12 mouse cellular contexts compared by ENCODE assay signal in genomic region chrX:73788501-73788900, GRCm38 (mm10). TPM values are rescaled to one million over a fixed set of nuclear protein-coding genes. Genes with fewer than 3 reads are reported as not detected.
A peak's percentile ranks its signal among the peaks of the same experiment; 100 is the strongest.
DNase-seq lines count a peak whose midpoint lies in the region; ATAC-seq lines count a peak whose summit lies in the region.
"Had no signal": no experiment of that assay in that cellular context is flagged by ENCODE, and none has a peak within 500 bp of the region (broad histone marks: within the 10 kb centered on the region; RNA-seq: fewer than 3 reads in every experiment).

No protein-coding gene starts in this region.

- peaks cover 15% of the 10 kb centered on the region for H3K4me1 ChIP-seq in lung, embryonic 15.5 days
- H3K4me1 ChIP-seq in limb, embryonic 10.5 days: 0 out of 2 replicates have a peak, but pooled peaks cover 6% of the 10 kb centered on the region
- H3K4me1 ChIP-seq in stomach, embryonic 14.5 days (ENCODE audit: control insufficient read depth, insufficient read depth, low read length): peaks cover 3% of the 10 kb centered on the region; the same call in 1 of the 2 replicates

- ATAC-seq in lung, embryonic 15.5 days (ENCODE audit: borderline replicate concordance, extremely low read depth, low FRiP score, low TSS enrichment): no peak
- ATAC-seq in stomach, embryonic 14.5 days (ENCODE audit: insufficient number of reproducible peaks, insufficient read depth, low FRiP score, low read depth): no peak
- ATAC-seq: activated CD4-positive, CD25-positive, alpha-beta regulatory T cell, adult 4 months had no signal

- H3K27ac ChIP-seq in lung, embryonic 15.5 days: no peak overlapping the region
- no peak overlapping the region for H3K27ac ChIP-seq in limb, embryonic 10.5 days
- H3K27ac ChIP-seq in stomach, embryonic 14.5 days (ENCODE audit: low read length): no peak overlapping the region

- 78% methylated on average over 1 of the region's 1 CpGs for WGBS in lung, embryonic 15.5 days
- WGBS in limb, embryonic 10.5 days: 100% methylated on average over 1 of the region's 1 CpGs
- WGBS in stomach, embryonic 14.5 days: 92% methylated on average over 1 of the region's 1 CpGs

- peak; percentile 3 for DNase-seq in adrenal gland, postnatal 14 days
- no peak for DNase-seq in adrenal gland, postnatal 25 days
- DNase-seq in lung, postnatal 25 days (ENCODE audit: low spot score): no peak
- no peak for DNase-seq in limb, embryonic 10.5 days (ENCODE audit: low spot score)
- DNase-seq in frontal cortex, postnatal 25 days (ENCODE audit: low spot score in 2 of 2): no peak
- DNase-seq in cerebellum, postnatal 14 days: no peak
- DNase-seq: cerebellum, adult 8-10 months; gastrocnemius, postnatal 36 days; thymus, postnatal 25 days had no signal

- no peaks in the 10 kb centered on the region for H3K36me3 ChIP-seq in lung, embryonic 15.5 days
- peaks cover 28% of the 10 kb centered on the region for H3K36me3 ChIP-seq in limb, embryonic 10.5 days
- no peaks in the 10 kb centered on the region; the same call in 1 of the 2 replicates for H3K36me3 ChIP-seq in stomach, embryonic 14.5 days (ENCODE audit: control insufficient read depth, insufficient read depth, low read length)

- H3K9me3 ChIP-seq in lung, embryonic 15.5 days: no peaks in the 10 kb centered on the region
- H3K9me3 ChIP-seq in limb, embryonic 10.5 days (replicated peaks): no peaks in the 10 kb centered on the region
- H3K9me3 ChIP-seq in stomach, embryonic 14.5 days (ENCODE audit: control insufficient read depth, low read depth, low read length): no peaks in the 10 kb centered on the region

- peak overlapping the region; percentile 59 for H3K4me2 ChIP-seq in lung, embryonic 15.5 days
- peak overlapping the region; percentile 49 for H3K4me2 ChIP-seq in stomach, embryonic 14.5 days (replicated peaks; ENCODE audit: low read depth, low read length)

- no peaks in the 10 kb centered on the region for H3K27me3 ChIP-seq in lung, embryonic 15.5 days
- H3K27me3 ChIP-seq in limb, embryonic 10.5 days (ENCODE audit: low read depth, poor library complexity, severe bottlenecking): peaks cover 90% of the 10 kb centered on the region
- no peaks in the 10 kb centered on the region for H3K27me3 ChIP-seq in stomach, embryonic 14.5 days (ENCODE audit: control insufficient read depth, insufficient read depth, low read length)

- no peak overlapping the region; the same call in 1 of the 2 replicates for H3K9ac ChIP-seq in lung, embryonic 15.5 days
- no peak overlapping the region for H3K9ac ChIP-seq in stomach, embryonic 14.5 days (replicated peaks; ENCODE audit: low read depth, low read length)

- H3K4me3 ChIP-seq in lung, embryonic 15.5 days: peak overlapping the region; percentile 66
- H3K4me3 ChIP-seq in limb, embryonic 10.5 days: 0 out of 2 replicates have a peak overlapping the region, but pooled peaks have one; percentile 10
- 0 out of 2 replicates have a peak overlapping the region, but pooled peaks have one; percentile 54 for H3K4me3 ChIP-seq in stomach, embryonic 14.5 days (ENCODE audit: low read depth, low read length)

RNA-seq across cellular contexts. Expression of gene Ssr4, which starts 1.7 kb away (rescaled TPM):
- total RNA-seq in adrenal gland, postnatal 14 days (2021): 148 and 176 TPM in 2 replicates
- 145 and 162 TPM in 2 replicates for total RNA-seq in adrenal gland, postnatal 25 days (2021)
- polyA plus RNA-seq in lung, embryonic 15.5 days (2015; fragmentation: Nextera tagmentation; extraction: Ambion mirVana): 178 and 183 TPM in 2 replicates
- polyA plus RNA-seq in limb, embryonic 10.5 days (2016; fragmentation: Nextera tagmentation; extraction: Ambion mirVana): 111 and 116 TPM in 2 replicates
- 227 and 236 TPM in 2 replicates for polyA plus RNA-seq in stomach, embryonic 14.5 days (2014; fragmentation: Nextera tagmentation; extraction: Ambion mirVana)

RNA-seq across cellular contexts. Expression of gene Idh3g, which starts 1.8 kb away (rescaled TPM):
- total RNA-seq in adrenal gland, postnatal 14 days (2021): 739 and 769 TPM in 2 replicates
- 378 and 448 TPM in 2 replicates for total RNA-seq in adrenal gland, postnatal 25 days (2021)
- 225 and 230 TPM in 2 replicates for polyA plus RNA-seq in lung, embryonic 15.5 days (2015; fragmentation: Nextera tagmentation; extraction: Ambion mirVana)
- 178 and 190 TPM in 2 replicates for polyA plus RNA-seq in limb, embryonic 10.5 days (2016; fragmentation: Nextera tagmentation; extraction: Ambion mirVana)
- polyA plus RNA-seq in stomach, embryonic 14.5 days (2014; fragmentation: Nextera tagmentation; extraction: Ambion mirVana): 217 and 238 TPM in 2 replicates

RNA-seq across cellular contexts. Expression of gene Srpk3, which starts 14.3 kb away (rescaled TPM):
- 0.82 and 2.6 TPM in 2 replicates for total RNA-seq in adrenal gland, postnatal 14 days (2021)
- 0.43 and 0.52 TPM in 2 replicates for total RNA-seq in adrenal gland, postnatal 25 days (2021)
- polyA plus RNA-seq in lung, embryonic 15.5 days (2015; fragmentation: Nextera tagmentation; extraction: Ambion mirVana): 3.7 and 5.4 TPM in 2 replicates
- 1.1 and 1.6 TPM in 2 replicates for polyA plus RNA-seq in limb, embryonic 10.5 days (2016; fragmentation: Nextera tagmentation; extraction: Ambion mirVana)
- 2.3 and 2.7 TPM in 2 replicates for polyA plus RNA-seq in stomach, embryonic 14.5 days (2014; fragmentation: Nextera tagmentation; extraction: Ambion mirVana)

RNA-seq across cellular contexts. Expression of gene Plxnb3, which starts 31.6 kb away (rescaled TPM):
- 0.96 and 1.3 TPM in 2 replicates for total RNA-seq in adrenal gland, postnatal 14 days (2021)
- 0.52 and 0.57 TPM in 2 replicates for total RNA-seq in adrenal gland, postnatal 25 days (2021)
- 0.30 and 0.67 TPM in 2 replicates for polyA plus RNA-seq in lung, embryonic 15.5 days (2015; fragmentation: Nextera tagmentation; extraction: Ambion mirVana)
- polyA plus RNA-seq in limb, embryonic 10.5 days (2016; fragmentation: Nextera tagmentation; extraction: Ambion mirVana): 0.04 TPM in 1 of 2 replicates, not detected in the other
- polyA plus RNA-seq in stomach, embryonic 14.5 days (2014; fragmentation: Nextera tagmentation; extraction: Ambion mirVana): 0.59 and 0.78 TPM in 2 replicates
- polyA plus RNA-seq: activated CD4-positive, CD25-positive, alpha-beta regulatory T cell, adult 4 months had no signal

RNA-seq across cellular contexts. Expression of gene Pdzd4, which starts 36.3 kb away (rescaled TPM):
- total RNA-seq in adrenal gland, postnatal 14 days (2021): 4.4 and 4.5 TPM in 2 replicates
- 3.1 and 4.6 TPM in 2 replicates for total RNA-seq in adrenal gland, postnatal 25 days (2021)
- polyA plus RNA-seq in lung, embryonic 15.5 days (2015; fragmentation: Nextera tagmentation; extraction: Ambion mirVana): 0.47 and 0.67 TPM in 2 replicates
- 0.40 and 0.61 TPM in 2 replicates for polyA plus RNA-seq in limb, embryonic 10.5 days (2016; fragmentation: Nextera tagmentation; extraction: Ambion mirVana)
- polyA plus RNA-seq in stomach, embryonic 14.5 days (2014; fragmentation: Nextera tagmentation; extraction: Ambion mirVana): 1.6 and 1.9 TPM in 2 replicates

Comparison
In these comparisons a context has a peak if more than half of its experiments do, and no peak if none do; other contexts are left out.
1. H3K4me3 ChIP-seq: peak in every context shown above with its lines; median percentile 66 in lung, embryonic 15.5 days; 54 in stomach, embryonic 14.5 days; 10 in limb, embryonic 10.5 days.